Mouse (Mus musculus): Measurements from ENCODE around the gene Patl2. TPM values are rescaled to one million over a fixed set of nuclear protein-coding genes. Genes with fewer than 3 reads are reported as not detected.
A peak's percentile ranks its signal among the peaks of the same experiment; 100 is the strongest.

Patl2 gene
- polyA plus RNA-seq, 1 experiment from 2014 or later: 0.40 TPM

- H3K36me3 ChIP-seq (ENCODE audit: inconsistent target): no peaks in the 10 kb centered on the region
- no peak overlapping the region for H3K27ac ChIP-seq
- no peak overlapping the region for H3K4me3 ChIP-seq (ENCODE audit: inconsistent target)
- H3K79me2 ChIP-seq (ENCODE audit: inconsistent target): no peaks in the 10 kb centered on the region
- WGBS (ENCODE audit: missing documents): 88% methylated on average over 2 of the region's 2 CpGs
These were observed 20.6 kb upstream of the Patl2 start for GRCm38 (mm10) chr2:122206440-122207107.

- WGBS (ENCODE audit: missing documents): 80% methylated on average over 1 of the region's 1 CpGs
- H3K27ac ChIP-seq: no peak overlapping the region
- no peak overlapping the region for H3K4me3 ChIP-seq (ENCODE audit: inconsistent target)
- no peaks in the 10 kb centered on the region for H3K79me2 ChIP-seq (ENCODE audit: inconsistent target)
- H3K36me3 ChIP-seq (ENCODE audit: inconsistent target): no peaks in the 10 kb centered on the region
These were observed 15.5 kb upstream of the Patl2 start for GRCm38 (mm10) chr2:122201501-122201900.

GRCm38 (mm10) chr2:122194509-122194929, 8.5 kb upstream of the Patl2 start:
- H3K27ac ChIP-seq: no peak overlapping the region
- H3K36me3 ChIP-seq (ENCODE audit: inconsistent target): no peaks in the 10 kb centered on the region
- no peak overlapping the region for H3K4me3 ChIP-seq (ENCODE audit: inconsistent target)
- 50% methylated on average over 1 of the region's 1 CpGs for WGBS (ENCODE audit: missing documents)
- no peaks in the 10 kb centered on the region for H3K79me2 ChIP-seq (ENCODE audit: inconsistent target)

GRCm38 (mm10) chr2:122191849-122192248, 5.9 kb upstream of the Patl2 start:
- no peak overlapping the region for H3K27ac ChIP-seq
- H3K4me3 ChIP-seq (ENCODE audit: inconsistent target): no peak overlapping the region
- no peaks in the 10 kb centered on the region for H3K79me2 ChIP-seq (ENCODE audit: inconsistent target)
- H3K36me3 ChIP-seq (ENCODE audit: inconsistent target): no peaks in the 10 kb centered on the region
- whole genome bisulfite sequencing (ENCODE audit: missing documents): 75% methylated on average over 3 of the region's 3 CpGs

- Histone ChIP-seq H3K36me3 (ENCODE audit: inconsistent target) (no peaks in the 10 kb centered on the region), H3K4me3 (ENCODE audit: inconsistent target) (no peak overlapping the region), H3K27ac (no peak overlapping the region), H3K79me2 (ENCODE audit: inconsistent target) (no peaks in the 10 kb centered on the region)
- WGBS (ENCODE audit: missing documents): 84% methylated on average over 3 of the region's 3 CpGs
These were observed 762 bp upstream of the Patl2 start for GRCm38 (mm10) chr2:122186751-122187150.

- Histone ChIP-seq H3K4me3 (ENCODE audit: inconsistent target) (no peak overlapping the region), H3K27ac (no peak overlapping the region), H3K79me2 (ENCODE audit: inconsistent target) (no peaks in the 10 kb centered on the region), H3K36me3 (ENCODE audit: inconsistent target) (no peaks in the 10 kb centered on the region)
- WGBS (ENCODE audit: missing documents): 37% methylated on average over 4 of the region's 4 CpGs
These were observed 903 bp downstream of the Patl2 start for GRCm38 (mm10) chr2:122185086-122185485.

GRCm38 (mm10) chr2:122180051-122180822, 5.8 kb downstream of the Patl2 start:
- Histone ChIP-seq H3K4me3 (ENCODE audit: inconsistent target) (no peak overlapping the region), H3K36me3 (ENCODE audit: inconsistent target) (no peaks in the 10 kb centered on the region), H3K27ac (no peak overlapping the region), H3K79me2 (ENCODE audit: inconsistent target) (no peaks in the 10 kb centered on the region)
- WGBS (ENCODE audit: missing documents): 70% methylated on average over 8 of the region's 8 CpGs

GRCm38 (mm10) chr2:122172188-122172587, 13.8 kb downstream of the Patl2 start:
- Histone ChIP-seq H3K27ac (no peak overlapping the region), H3K79me2 (ENCODE audit: inconsistent target) (no peaks in the 10 kb centered on the region), H3K36me3 (ENCODE audit: inconsistent target) (no peaks in the 10 kb centered on the region), H3K4me3 (ENCODE audit: inconsistent target) (no peak overlapping the region)
- no CpG with 5 or more reads among the region's 2 CpGs for WGBS (ENCODE audit: missing documents)

- H3K27ac ChIP-seq: no peak overlapping the region
- no peak overlapping the region for H3K4me3 ChIP-seq (ENCODE audit: inconsistent target)
- 92% methylated on average over 6 of the region's 6 CpGs for WGBS (ENCODE audit: missing documents)
- H3K36me3 ChIP-seq (ENCODE audit: inconsistent target): no peaks in the 10 kb centered on the region
- no peaks in the 10 kb centered on the region for H3K79me2 ChIP-seq (ENCODE audit: inconsistent target)
These were observed 14.7 kb downstream of the Patl2 start for GRCm38 (mm10) chr2:122171292-122171691.

GRCm38 (mm10) chr2:122164293-122164692, 21.7 kb downstream of the Patl2 start:
- 2% methylated on average over 11 of the region's 11 CpGs for whole genome bisulfite sequencing (ENCODE audit: missing documents)

GRCm38 (mm10) chr2:122163430-122164195, 22.4 kb downstream of the Patl2 start:
- H3K79me2 ChIP-seq (ENCODE audit: inconsistent target): no peaks in the 10 kb centered on the region
- WGBS (ENCODE audit: missing documents): 50% methylated on average over 13 of the region's 13 CpGs
- peak overlapping the region; percentile 99 for H3K27ac ChIP-seq
- H3K36me3 ChIP-seq (ENCODE audit: inconsistent target): no peaks in the 10 kb centered on the region
- H3K4me3 ChIP-seq (ENCODE audit: inconsistent target): peak overlapping the region; percentile 20; the same call in 1 of the 2 replicates

More at GRCm38 (mm10) chr2:122164293-122164692, 21.7 kb downstream of the Patl2 start:
- no peaks in the 10 kb centered on the region for H3K79me2 ChIP-seq (ENCODE audit: inconsistent target)
- peak overlapping the region; percentile 99 for H3K27ac ChIP-seq
- no peaks in the 10 kb centered on the region for H3K36me3 ChIP-seq (ENCODE audit: inconsistent target)
- H3K4me3 ChIP-seq (ENCODE audit: inconsistent target): peak overlapping the region; percentile 20; the same call in 1 of the 2 replicates

GRCm38 (mm10) chr2:122162529-122162928, 23.5 kb downstream of the Patl2 start:
- Histone ChIP-seq H3K27ac (peak overlapping the region; percentile 99), H3K36me3 (ENCODE audit: inconsistent target) (no peaks in the 10 kb centered on the region), H3K4me3 (ENCODE audit: inconsistent target) (no peak overlapping the region), H3K79me2 (ENCODE audit: inconsistent target) (no peaks in the 10 kb centered on the region)
- WGBS (ENCODE audit: missing documents): 28% methylated on average over 2 of the region's 2 CpGs

- Histone ChIP-seq H3K4me3 (ENCODE audit: inconsistent target) (no peak overlapping the region), H3K27ac (peak overlapping the region; percentile 99), H3K36me3 (ENCODE audit: inconsistent target) (no peaks in the 10 kb centered on the region), H3K79me2 (ENCODE audit: inconsistent target) (no peaks in the 10 kb centered on the region)
- 21% methylated on average over 4 of the region's 4 CpGs for WGBS (ENCODE audit: missing documents)
These were observed 24.4 kb downstream of the Patl2 start for GRCm38 (mm10) chr2:122161542-122161941.

GRCm38 (mm10) chr2:122160680-122161079, 25.3 kb downstream of the Patl2 start, which contains the start of gene Trim69:
TSS of gene Trim69 (plus strand) at chr2:122160700.
- 43% methylated on average over 2 of the region's 2 CpGs for WGBS (ENCODE audit: missing documents)
- Histone ChIP-seq H3K79me2 (ENCODE audit: inconsistent target) (no peaks in the 10 kb centered on the region), H3K36me3 (ENCODE audit: inconsistent target) (no peaks in the 10 kb centered on the region), H3K4me3 (ENCODE audit: inconsistent target) (no peak within 1 kb of the TSS), H3K27ac (peak within 1 kb of the TSS; percentile 99)
